Mouse (Mus musculus) cortical plate, adult 2 months (tissue): ENCODE data around the gene Abhd17c.

ENCODE experiments used
- CTCF ChIP-seq: fragments of 200-500 bp; IDR thresholded peaks from 2 replicates; pipeline ENCODE4 v1.5.1; 2011; ENCODE audit warnings: mild to moderate bottlenecking, control low read depth, low read length; ENCODE audit not compliant: insufficient read depth; ENCODE audit errors: extremely low read depth
- POLR2A ChIP-seq: fragments of 200-500 bp; IDR thresholded peaks from 2 replicates; pipeline ENCODE4 v1.6.1; 2011; ENCODE audit warnings: mild to moderate bottlenecking, low read length, control low read depth; ENCODE audit not compliant: insufficient read depth; ENCODE audit errors: extremely low read depth

DNA sequence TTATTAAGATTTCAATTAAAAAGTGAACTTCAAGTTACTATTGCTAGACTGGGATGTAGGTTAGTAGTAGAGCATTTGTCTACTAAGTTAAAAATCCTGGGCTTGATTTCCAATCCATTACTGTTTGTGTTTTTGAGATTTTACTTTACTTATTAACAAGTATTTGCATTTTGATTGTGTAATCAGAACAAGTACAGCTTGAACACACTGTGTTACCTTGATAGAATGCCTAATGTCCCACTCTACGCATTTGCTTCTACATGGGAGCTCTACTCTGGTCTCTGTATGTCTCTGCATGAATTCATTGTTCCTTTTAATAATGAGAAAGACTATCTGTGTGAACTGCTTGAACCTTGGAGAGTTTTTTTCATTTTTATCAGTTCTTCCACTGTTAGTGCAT lies 44.8 kb downstream of the Abhd17c start:
- TF ChIP-seq CTCF (no peak), POLR2A (no peak)
